Mouse (Mus musculus) lung, embryonic 16.5 days (tissue): ENCODE results near the gene Mcm3ap. TPM values are rescaled to one million over a fixed set of nuclear protein-coding genes. Genes with fewer than 3 reads are reported as not detected.
A peak's percentile ranks its signal among the peaks of the same experiment; 100 is the strongest.

Source experiments
- ATAC-seq: fragments of 200-750 bp; cut with Nextera tagmentation; 2 replicates; pipeline ENCODE4 v1.8.0; 2017; ENCODE audit warnings: low read depth, mild to moderate bottlenecking, moderate library complexity
- H3K27ac ChIP-seq: fragments of 300-500 bp; sonication (generic); 2 replicates; pipeline ENCODE4 v1.5.1; 2014; ENCODE audit warnings: mild to moderate bottlenecking, control low read depth, low read length
- H3K27me3 ChIP-seq: fragments of 300-500 bp; sonication (generic); 2 replicates; pipeline ENCODE4 v1.6.1; 2014; ENCODE audit warnings: low read depth, low read length, mixed read lengths; ENCODE audit not compliant: control insufficient read depth, insufficient read depth
- H3K36me3 ChIP-seq: fragments of 300-500 bp; sonication (generic); 2 replicates; pipeline ENCODE4 v1.6.1; 2014; ENCODE audit warnings: low read length; ENCODE audit not compliant: control insufficient read depth, insufficient read depth
- H3K4me1 ChIP-seq: fragments of 300-500 bp; sonication (generic); replicated peaks from 2 replicates; pipeline ENCODE4 v1.6.1; 2014; ENCODE audit warnings: low read length, mixed read lengths; ENCODE audit not compliant: control insufficient read depth, insufficient read depth
- H3K4me2 ChIP-seq: fragments of 300-500 bp; sonication (generic); 2 replicates; pipeline ENCODE4 v1.6.1; 2014; ENCODE audit warnings: low read depth, low read length, control low read depth
- H3K4me3 ChIP-seq: fragments of 300-500 bp; sonication (generic); 2 replicates; pipeline ENCODE4 v1.5.1; 2014; ENCODE audit warnings: mild to moderate bottlenecking, low read length, control low read depth
- H3K9ac ChIP-seq: fragments of 300-500 bp; sonication (generic); 2 replicates; pipeline ENCODE4 v1.6.1; 2014; ENCODE audit warnings: low read length, control low read depth
- H3K9me3 ChIP-seq: fragments of 300-500 bp; sonication (generic); 2 replicates; pipeline ENCODE4 v1.6.1; 2016; ENCODE audit warnings: low read length; ENCODE audit not compliant: control insufficient read depth
- WGBS: fragments of 180-500 bp; shearing (Covaris S2); extraction: QIAGEN DNeasy Blood & Tissue Kit; methylation state at CpG from one replicate; pipeline ENCODE4 v1.1.7; 2014; 5-methylcytosine and 5-hydroxymethylcytosine counted together
- polyA plus RNA-seq: library from polyadenylated mRNA; unstranded; fragments of >200 nt; fragmentation: Nextera tagmentation; extraction: Ambion mirVana; gene quantifications from 2 replicates; pipeline ENCODE4 v1.2.1, GENCODE M21; 2015

Mcm3ap gene
- polyA plus RNA-seq: 49.4 and 56.4 TPM in 2 replicates

- H3K9ac ChIP-seq: peak within 1 kb of the TSS; percentile 95
- no peaks in the 10 kb centered on the region for H3K27me3 ChIP-seq
- 0 out of 2 replicates have a peak, but pooled peaks cover 6% of the 10 kb centered on the region for H3K4me1 ChIP-seq
- peak within 1 kb of the TSS; percentile 86 for H3K27ac ChIP-seq
- H3K4me3 ChIP-seq: peak within 1 kb of the TSS; percentile 74
- ATAC-seq: peak; percentile 96
- H3K36me3 ChIP-seq: peaks cover 11% of the 10 kb centered on the region
- no peaks in the 10 kb centered on the region for H3K9me3 ChIP-seq
- WGBS: 1% methylated on average over 55 of the region's 55 CpGs
- H3K4me2 ChIP-seq: peak within 1 kb of the TSS; percentile 75
These were observed at the start of gene Mcm3ap, which contains the start of gene Ybey for GRCm38 (mm10) chr10:76468203-76469162. Gene Mcm3ap (plus strand): TSS chr10:76468927. Gene Ybey (minus strand): TSS chr10:76469114.

DNA sequence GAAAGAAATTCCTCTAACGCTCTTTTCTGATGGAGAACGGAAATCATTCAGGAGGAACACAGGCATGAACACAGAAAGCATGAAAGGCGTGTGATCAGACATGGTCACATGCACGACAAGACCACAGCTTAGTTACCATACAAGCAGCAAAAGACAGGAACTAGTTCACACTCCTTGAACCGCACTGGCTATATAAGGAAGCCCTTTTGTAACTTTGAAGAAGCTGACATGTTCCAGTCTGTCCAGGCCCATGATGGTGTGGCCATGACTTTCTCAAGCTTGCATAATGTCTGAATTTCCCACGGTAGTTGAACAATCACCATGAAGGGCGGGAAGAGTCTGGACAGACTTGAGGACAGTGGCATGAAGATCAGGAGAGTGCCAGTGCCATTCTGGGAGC is 43.1 kb upstream of the Mcm3ap start:
- H3K9ac ChIP-seq: no peak overlapping the region
- no peaks in the 10 kb centered on the region for H3K9me3 ChIP-seq
- H3K4me1 ChIP-seq: no peaks in the 10 kb centered on the region
- H3K4me3 ChIP-seq: no peak overlapping the region
- WGBS: 91% methylated on average over 7 of the region's 7 CpGs
- H3K27me3 ChIP-seq: no peaks in the 10 kb centered on the region
- no peak overlapping the region for H3K27ac ChIP-seq
- ATAC-seq: no peak
- no peak overlapping the region for H3K4me2 ChIP-seq
- peaks cover 62% of the 10 kb centered on the region for H3K36me3 ChIP-seq

DNA sequence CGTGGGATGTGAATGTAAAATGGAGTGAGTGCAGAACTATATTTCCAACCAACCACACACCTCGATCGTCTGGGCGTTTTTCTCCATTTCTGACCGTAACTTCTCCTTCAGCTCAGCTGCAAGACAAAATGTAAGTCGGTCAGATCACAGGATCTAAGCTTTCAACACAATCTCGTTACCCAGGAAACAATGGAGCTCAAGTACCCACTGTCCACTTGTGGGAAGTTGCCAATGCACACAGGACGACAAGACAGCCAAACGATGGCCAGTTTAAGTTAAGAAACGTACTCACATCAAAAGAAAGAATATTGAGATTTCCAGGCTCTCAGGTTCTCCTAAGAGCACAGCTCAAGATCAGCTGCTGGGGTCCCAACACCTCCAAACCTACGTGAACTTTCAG is 34.8 kb upstream of the Mcm3ap start:
- peaks cover 65% of the 10 kb centered on the region for H3K36me3 ChIP-seq
- H3K27me3 ChIP-seq: no peaks in the 10 kb centered on the region
- H3K4me1 ChIP-seq: no peaks in the 10 kb centered on the region
- no peak overlapping the region for H3K27ac ChIP-seq
- no peak overlapping the region for H3K4me3 ChIP-seq
- H3K4me2 ChIP-seq: no peak overlapping the region
- no peak overlapping the region for H3K9ac ChIP-seq
- 81% methylated on average over 11 of the region's 11 CpGs for WGBS
- no peak for ATAC-seq
- H3K9me3 ChIP-seq: no peaks in the 10 kb centered on the region

DNA sequence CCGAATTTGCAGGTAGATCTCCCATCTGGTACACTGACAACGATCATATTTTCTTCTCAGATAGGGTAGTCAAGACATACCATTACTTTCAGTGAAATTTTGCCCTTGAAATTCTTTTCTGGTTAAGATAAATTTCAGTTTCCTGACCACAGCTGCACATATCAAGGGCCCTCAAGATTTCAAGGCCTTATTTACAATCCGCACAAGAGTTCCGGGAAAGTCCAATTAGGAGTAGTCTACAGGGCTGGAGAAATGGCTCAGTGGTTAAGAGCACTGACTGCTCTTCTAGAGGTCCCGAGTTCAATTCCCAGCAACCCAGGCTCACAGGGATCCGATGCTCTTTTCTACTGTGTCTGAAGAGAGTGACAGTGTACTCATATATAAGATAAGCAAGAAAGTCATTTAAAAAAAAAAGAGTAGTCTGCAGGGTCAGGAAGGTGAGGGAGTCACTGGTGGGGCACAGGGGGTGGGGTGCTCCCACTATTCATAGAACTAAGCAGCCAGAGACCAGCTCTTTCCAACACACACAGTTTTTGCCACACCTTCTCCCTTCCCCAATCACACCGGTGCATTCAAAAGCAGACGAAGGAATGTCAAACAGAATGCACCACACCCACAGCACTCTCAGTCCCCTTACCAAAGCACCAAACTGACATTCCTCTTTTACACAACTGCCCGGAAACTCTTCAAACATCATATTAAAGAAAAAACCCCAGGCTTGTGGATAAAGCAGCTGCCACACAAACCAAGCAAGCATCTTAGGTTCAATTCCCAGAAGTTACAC is 29.4 kb upstream of the Mcm3ap start:
- peaks cover 13% of the 10 kb centered on the region for H3K4me1 ChIP-seq
- no peak for ATAC-seq
- no peak overlapping the region for H3K4me2 ChIP-seq
- H3K27me3 ChIP-seq: no peaks in the 10 kb centered on the region
- H3K4me3 ChIP-seq: no peak overlapping the region
- no peaks in the 10 kb centered on the region for H3K9me3 ChIP-seq
- H3K27ac ChIP-seq: peak overlapping the region; percentile 72
- peaks cover 28% of the 10 kb centered on the region for H3K36me3 ChIP-seq
- 75% methylated on average over 9 of the region's 9 CpGs for WGBS
- no peak overlapping the region for H3K9ac ChIP-seq

DNA sequence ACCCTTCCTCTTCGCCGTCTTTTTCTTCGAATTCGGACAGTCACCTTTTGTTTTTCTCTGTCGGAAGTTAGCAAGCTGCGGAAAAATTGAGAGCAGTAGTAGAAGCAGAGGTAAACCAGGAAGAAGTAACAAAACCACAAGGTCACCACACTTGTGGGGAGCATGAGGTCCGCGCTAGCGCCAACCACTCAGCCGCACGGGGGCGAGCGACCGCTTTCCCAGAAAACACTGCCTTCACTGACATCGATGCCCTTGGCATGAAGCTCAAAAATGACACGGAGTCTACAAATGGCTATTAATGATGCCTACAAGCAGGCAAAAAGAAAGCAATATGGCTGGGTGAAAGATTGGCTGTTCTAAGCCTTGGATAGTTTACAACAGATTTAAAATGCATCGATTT is 28.4 kb upstream of the Mcm3ap start, which contains the start of gene AC141477.1:
Gene AC141477.1, minus strand, starts transcription at position 164 of the 400 bp plus-strand sequence.
- 90% methylated on average over 17 of the region's 17 CpGs for WGBS
- Histone ChIP-seq H3K4me1 (peaks cover 13% of the 10 kb centered on the region), H3K4me2 (peak within 1 kb of the TSS; percentile 69), H3K36me3 (peaks cover 23% of the 10 kb centered on the region), H3K27ac (peak within 1 kb of the TSS; percentile 23), H3K4me3 (no peak within 1 kb of the TSS; the same call in 1 of the 2 replicates), H3K9ac (peak within 1 kb of the TSS; percentile 32; the same call in 1 of the 2 replicates), H3K9me3 (no peaks in the 10 kb centered on the region), H3K27me3 (no peaks in the 10 kb centered on the region)
- no peak for ATAC-seq

DNA sequence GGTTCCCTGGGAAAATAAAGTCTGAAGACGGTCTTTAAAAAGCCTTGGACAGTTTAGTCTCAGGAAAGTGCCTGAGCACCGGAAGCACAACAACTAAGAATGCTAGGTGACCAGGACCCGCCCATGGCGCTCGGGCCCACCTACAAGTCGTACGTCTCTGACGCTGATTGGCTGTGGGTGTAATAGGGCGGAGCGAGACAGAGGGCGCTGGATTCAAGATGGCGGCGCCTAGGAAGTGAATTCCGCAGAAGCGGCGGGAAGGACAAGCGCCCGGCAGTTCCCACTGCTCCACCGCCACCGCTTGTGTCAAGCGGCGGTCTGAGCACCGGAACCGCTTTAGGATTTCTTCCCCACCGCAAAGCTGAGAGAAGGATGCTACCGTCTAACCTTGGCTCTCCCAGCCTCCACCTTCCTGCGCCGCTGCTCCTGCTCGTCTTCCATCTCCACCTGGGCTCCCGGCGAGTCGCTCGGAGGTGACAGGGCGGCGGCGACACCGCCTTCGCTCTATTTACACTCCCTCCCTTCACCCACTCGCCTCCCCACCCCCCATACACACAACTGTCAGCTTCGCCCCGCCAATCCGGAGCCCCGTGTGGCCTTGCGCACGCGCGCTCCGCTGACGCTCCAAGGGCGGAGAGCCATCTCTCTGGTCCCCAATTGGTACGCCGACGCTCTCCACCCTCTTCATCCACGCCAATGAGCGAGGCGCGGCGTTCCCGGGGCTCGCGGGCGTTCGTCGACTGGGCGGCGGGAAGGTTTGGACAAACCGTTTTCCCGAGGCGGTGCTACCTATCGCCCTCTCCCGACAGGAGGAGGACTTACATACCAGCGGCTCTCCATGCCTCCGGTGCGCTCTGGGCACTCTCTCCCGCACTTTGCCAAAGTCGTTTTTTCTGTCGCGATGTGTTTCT is 26.3 kb upstream of the Mcm3ap start, which contains the start of gene Pcnt:
Gene Pcnt, minus strand, starts transcription at position 609 of the 911 bp plus-strand sequence.
- ATAC-seq: peak; percentile 98
- Histone ChIP-seq H3K4me2 (peak within 1 kb of the TSS; percentile 85), H3K9ac (peak within 1 kb of the TSS; percentile 87), H3K27ac (peak within 1 kb of the TSS; percentile 99), H3K4me3 (peak within 1 kb of the TSS; percentile 80), H3K9me3 (no peaks in the 10 kb centered on the region), H3K27me3 (no peaks in the 10 kb centered on the region), H3K4me1 (peaks cover 16% of the 10 kb centered on the region), H3K36me3 (peaks cover 8% of the 10 kb centered on the region)
- under 1% methylated on average over 77 of the region's 78 CpGs for WGBS

DNA sequence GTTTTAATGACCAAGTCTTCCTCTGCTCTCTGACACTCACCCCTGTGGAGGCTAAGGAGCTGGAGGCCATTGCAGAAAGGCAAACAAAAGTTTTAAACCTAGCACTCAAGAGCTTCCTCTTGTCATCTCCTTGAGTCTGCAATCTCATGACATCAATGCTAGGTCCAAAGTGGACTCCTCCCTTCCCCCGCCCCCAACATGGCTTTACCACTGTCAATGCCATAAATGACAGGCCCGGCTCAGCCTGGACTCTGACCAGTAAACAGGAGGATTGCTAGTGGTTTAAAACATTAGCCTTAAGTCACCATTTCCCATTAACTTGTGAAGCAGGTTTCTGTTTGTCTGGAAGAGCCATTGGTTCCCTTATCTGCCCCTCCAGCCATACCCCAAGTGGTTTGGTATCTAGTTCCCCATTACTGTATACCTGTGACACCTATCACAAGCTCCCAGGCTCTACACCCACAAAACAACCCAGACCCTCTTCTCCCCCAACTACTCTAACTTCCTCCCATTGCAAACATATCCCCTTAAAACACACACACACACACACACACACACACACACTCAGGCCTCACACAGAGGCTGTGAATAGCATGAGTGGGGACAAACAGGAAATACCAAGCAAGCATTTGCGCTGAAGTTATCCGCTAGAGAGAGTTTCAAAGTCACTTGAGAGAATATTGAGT is 22.6 kb upstream of the Mcm3ap start:
- Histone ChIP-seq H3K9me3 (no peaks in the 10 kb centered on the region), H3K27me3 (no peaks in the 10 kb centered on the region), H3K36me3 (no peaks in the 10 kb centered on the region), H3K4me1 (peaks cover 23% of the 10 kb centered on the region), H3K4me3 (no peak overlapping the region), H3K27ac (peak overlapping the region; percentile 42), H3K9ac (no peak overlapping the region), H3K4me2 (no peak overlapping the region)
- WGBS: 62% methylated on average over 4 of the region's 4 CpGs
- no peak for ATAC-seq
